Mouse (Mus musculus): ENCODE measurements around the gene A930017K11Rik. TPM values are rescaled to one million over a fixed set of nuclear protein-coding genes. Genes with fewer than 3 reads are reported as not detected.

The A930017K11Rik gene
- polyA plus RNA-seq, 1 experiment from 2014 or later: 0.16 TPM

GRCm38 (mm10) chr17:25958771-25959494 is 6.6 kb upstream of the A930017K11Rik start:
- no peaks in the 10 kb centered on the region for H3K4me1 ChIP-seq (ENCODE audit: insufficient read depth)
- no peak overlapping the region for H3K9ac ChIP-seq
- no peaks in the 10 kb centered on the region for H3K27me3 ChIP-seq (ENCODE audit: insufficient read depth, low read length)
- no peak overlapping the region for H3K27ac ChIP-seq (ENCODE audit: low read depth)
- peaks cover 52% of the 10 kb centered on the region for H3K36me3 ChIP-seq (ENCODE audit: insufficient read depth)
- DNase-seq (no peak), ATAC-seq (ENCODE audit: insufficient read depth) (no peak)
- 89% methylated on average over 11 of the region's 11 CpGs for WGBS
- no peak for TF ChIP-seq CTCF (IDR thresholded peaks at IDR 0.05; ENCODE audit: low read depth)
- no peak overlapping the region for H3K4me3 ChIP-seq (ENCODE audit: low read depth, low read length)
- H3K4me2 ChIP-seq: no peak overlapping the region
- H3K9me3 ChIP-seq (ENCODE audit: low read depth, low read length): no peaks in the 10 kb centered on the region

GRCm38 (mm10) chr17:25957586-25958051 is 5.3 kb upstream of the A930017K11Rik start:
- no peak for TF ChIP-seq CTCF (IDR thresholded peaks at IDR 0.05; ENCODE audit: low read depth)
- Histone ChIP-seq H3K9ac (no peak overlapping the region), H3K9me3 (ENCODE audit: low read depth, low read length) (no peaks in the 10 kb centered on the region), H3K36me3 (ENCODE audit: insufficient read depth) (peaks cover 49% of the 10 kb centered on the region), H3K4me3 (ENCODE audit: low read depth, low read length) (no peak overlapping the region), H3K27ac (ENCODE audit: low read depth) (no peak overlapping the region), H3K4me1 (ENCODE audit: insufficient read depth) (no peaks in the 10 kb centered on the region), H3K4me2 (no peak overlapping the region), H3K27me3 (ENCODE audit: insufficient read depth, low read length) (peaks cover 11% of the 10 kb centered on the region)
- 82% methylated on average over 14 of the region's 14 CpGs for WGBS
- DNase-seq: no peak
- ATAC-seq (ENCODE audit: insufficient read depth): no peak

- TF ChIP-seq CTCF (IDR thresholded peaks at IDR 0.05; ENCODE audit: low read depth): no peak
- Histone ChIP-seq H3K9me3 (ENCODE audit: low read depth, low read length) (no peaks in the 10 kb centered on the region), H3K27ac (ENCODE audit: low read depth) (no peak overlapping the region), H3K4me3 (ENCODE audit: low read depth, low read length) (no peak overlapping the region), H3K27me3 (ENCODE audit: insufficient read depth, low read length) (peaks cover 21% of the 10 kb centered on the region), H3K36me3 (ENCODE audit: insufficient read depth) (peaks cover 44% of the 10 kb centered on the region), H3K4me2 (no peak overlapping the region), H3K9ac (no peak overlapping the region), H3K4me1 (ENCODE audit: insufficient read depth) (no peaks in the 10 kb centered on the region)
- WGBS: 76% methylated on average over 7 of the region's 7 CpGs
- no peak for DNase-seq
- ATAC-seq (ENCODE audit: insufficient read depth): no peak
These were observed 4.3 kb upstream of the A930017K11Rik start for GRCm38 (mm10) chr17:25956631-25957030.

- H3K4me1 ChIP-seq (ENCODE audit: insufficient read depth): no peaks in the 10 kb centered on the region
- H3K27ac ChIP-seq (ENCODE audit: low read depth): no peak overlapping the region
- peaks cover 25% of the 10 kb centered on the region for H3K27me3 ChIP-seq (ENCODE audit: insufficient read depth, low read length)
- H3K9ac ChIP-seq: no peak overlapping the region
- no peak for ATAC-seq (ENCODE audit: insufficient read depth)
- TF ChIP-seq CTCF (IDR thresholded peaks at IDR 0.05; ENCODE audit: low read depth): no peak
- H3K4me2 ChIP-seq: no peak overlapping the region
- H3K36me3 ChIP-seq (ENCODE audit: insufficient read depth): peaks cover 40% of the 10 kb centered on the region
- no peaks in the 10 kb centered on the region for H3K9me3 ChIP-seq (ENCODE audit: low read depth, low read length)
- DNase-seq: no peak
- no peak overlapping the region for H3K4me3 ChIP-seq (ENCODE audit: low read depth, low read length)
- 69% methylated on average over 7 of the region's 7 CpGs for WGBS
These were observed 3.8 kb upstream of the A930017K11Rik start for GRCm38 (mm10) chr17:25956201-25956600.

GRCm38 (mm10) chr17:25955736-25956135 is 3.4 kb upstream of the A930017K11Rik start:
- H3K4me3 ChIP-seq (ENCODE audit: low read depth, low read length): no peak overlapping the region
- no peak for TF ChIP-seq CTCF (IDR thresholded peaks at IDR 0.05; ENCODE audit: low read depth)
- H3K27me3 ChIP-seq (ENCODE audit: insufficient read depth, low read length): peaks cover 29% of the 10 kb centered on the region
- H3K27ac ChIP-seq (ENCODE audit: low read depth): no peak overlapping the region
- no peaks in the 10 kb centered on the region for H3K9me3 ChIP-seq (ENCODE audit: low read depth, low read length)
- ATAC-seq (ENCODE audit: insufficient read depth) (no peak), DNase-seq (no peak)
- no peaks in the 10 kb centered on the region for H3K4me1 ChIP-seq (ENCODE audit: insufficient read depth)
- H3K9ac ChIP-seq: no peak overlapping the region
- peaks cover 37% of the 10 kb centered on the region for H3K36me3 ChIP-seq (ENCODE audit: insufficient read depth)
- no peak overlapping the region for H3K4me2 ChIP-seq
- 53% methylated on average over 3 of the region's 3 CpGs for WGBS

- Histone ChIP-seq H3K36me3 (ENCODE audit: insufficient read depth) (peaks cover 26% of the 10 kb centered on the region), H3K27me3 (ENCODE audit: insufficient read depth, low read length) (peaks cover 40% of the 10 kb centered on the region), H3K4me2 (no peak overlapping the region), H3K4me1 (ENCODE audit: insufficient read depth) (no peaks in the 10 kb centered on the region), H3K9ac (no peak overlapping the region), H3K9me3 (ENCODE audit: low read depth, low read length) (no peaks in the 10 kb centered on the region), H3K4me3 (ENCODE audit: low read depth, low read length) (no peak overlapping the region), H3K27ac (ENCODE audit: low read depth) (no peak overlapping the region)
- DNase-seq: no peak
- no peak for TF ChIP-seq CTCF (IDR thresholded peaks at IDR 0.05; ENCODE audit: low read depth)
- ATAC-seq (ENCODE audit: insufficient read depth): no peak
- 67% methylated on average over 2 of the region's 2 CpGs for WGBS
These were observed 2.3 kb upstream of the A930017K11Rik start for GRCm38 (mm10) chr17:25954671-25955070.

GRCm38 (mm10) chr17:25953161-25953560 is 796 bp upstream of the A930017K11Rik start:
- Histone ChIP-seq H3K9ac (no peak overlapping the region), H3K27me3 (ENCODE audit: insufficient read depth, low read length) (peaks cover 40% of the 10 kb centered on the region), H3K9me3 (ENCODE audit: low read depth, low read length) (no peaks in the 10 kb centered on the region), H3K4me1 (ENCODE audit: insufficient read depth) (no peaks in the 10 kb centered on the region), H3K4me3 (ENCODE audit: low read depth, low read length) (no peak overlapping the region), H3K4me2 (no peak overlapping the region), H3K36me3 (ENCODE audit: insufficient read depth) (peaks cover 13% of the 10 kb centered on the region), H3K27ac (ENCODE audit: low read depth) (no peak overlapping the region)
- TF ChIP-seq CTCF (IDR thresholded peaks at IDR 0.05; ENCODE audit: low read depth): no peak
- WGBS: 74% methylated on average over 5 of the region's 5 CpGs
- ATAC-seq (ENCODE audit: insufficient read depth): no peak
- DNase-seq: no peak
